Mouse (Mus musculus): Measurements from ENCODE around the gene Rab20.
"Not testable (repeated sequence)": the region's sequence is repeated elsewhere in the genome, so short reads cannot be mapped to it uniquely, and the experiment has no call there.

Rab20 gene

GRCm38 (mm10) chr8:11477811-11478761 lies at the start of gene Rab20:
Rab20 (minus strand) TSS chr8:11478710.
- in situ Hi-C loops (cut with MboI, MseI), result no loop called here

GRCm38 (mm10) chr8:11523331-11523730 lies 44.8 kb upstream of the Rab20 start:
- in situ Hi-C loops (cut with MboI, MseI), result no loop called here

GRCm38 (mm10) chr8:11518676-11519075 lies 40.2 kb upstream of the Rab20 start:
- in situ Hi-C loops (cut with MboI, MseI), result loop anchor here in 1 of 2 experiments (10.0 kb wide), 1 partner anchor 1774 kb away; no protein-coding TSS in a partner anchor

GRCm38 (mm10) chr8:11518056-11518396 lies 39.5 kb upstream of the Rab20 start:
- in situ Hi-C loops (cut with MboI, MseI), result loop anchor here in 1 of 2 experiments (10.0 kb wide), 1 partner anchor 1773 kb away; no protein-coding TSS in a partner anchor

- in situ Hi-C loops (cut with MboI, MseI), result loop anchor here in 1 of 2 experiments (10.0 kb wide), 1 partner anchor 1773 kb away; no protein-coding TSS in a partner anchor
These were observed 39.0 kb upstream of the Rab20 start for GRCm38 (mm10) chr8:11517366-11518055.

- in situ Hi-C loops (cut with MboI, MseI), result loop anchor here in 1 of 2 experiments (10.0 kb wide), 1 partner anchor 1771 kb away; no protein-coding TSS in a partner anchor
These were observed 37.8 kb upstream of the Rab20 start for GRCm38 (mm10) chr8:11516292-11516691.

- in situ Hi-C loops (cut with MboI, MseI), result loop anchor here in 1 of 2 experiments (10.0 kb wide), 1 partner anchor 1768 kb away; no protein-coding TSS in a partner anchor
These were observed 34.7 kb upstream of the Rab20 start for GRCm38 (mm10) chr8:11513247-11513646.

GRCm38 (mm10) chr8:11512711-11513110 lies 34.2 kb upstream of the Rab20 start:
- in situ Hi-C loops (cut with MboI, MseI), result loop anchor here in 1 of 2 experiments (10.0 kb wide), 1 partner anchor 1768 kb away; no protein-coding TSS in a partner anchor

- in situ Hi-C loops (cut with MboI, MseI), result loop anchor here in 1 of 2 experiments (10.0 kb wide), 1 partner anchor 1766 kb away; no protein-coding TSS in a partner anchor
These were observed 32.5 kb upstream of the Rab20 start for GRCm38 (mm10) chr8:11510971-11511370.

GRCm38 (mm10) chr8:11508880-11509279 lies 30.4 kb upstream of the Rab20 start:
- in situ Hi-C loops (cut with MboI, MseI), result loop anchor here in 1 of 2 experiments (5.0 kb wide), 1 partner anchor 38 kb away; no protein-coding TSS in a partner anchor

- in situ Hi-C loops (cut with MboI, MseI), result loop anchor here in 1 of 2 experiments (5.0 kb wide), 1 partner anchor 40 kb away; no protein-coding TSS in a partner anchor
These were observed 28.3 kb upstream of the Rab20 start for GRCm38 (mm10) chr8:11506802-11507201.

GRCm38 (mm10) chr8:11506074-11506473 lies 27.6 kb upstream of the Rab20 start:
- in situ Hi-C loops (cut with MboI, MseI), result loop anchor here in 1 of 2 experiments (5.0 kb wide), 1 partner anchor 41 kb away; no protein-coding TSS in a partner anchor

- in situ Hi-C loops (cut with MboI, MseI), result no loop called here
These were observed 25.1 kb upstream of the Rab20 start for GRCm38 (mm10) chr8:11503476-11504232.

- in situ Hi-C loops (cut with MboI, MseI), result no loop called here
These were observed 20.4 kb upstream of the Rab20 start for GRCm38 (mm10) chr8:11498786-11499485.

GRCm38 (mm10) chr8:11498281-11498680 lies 19.8 kb upstream of the Rab20 start:
- in situ Hi-C loops (cut with MboI, MseI), result no loop called here

- in situ Hi-C loops (cut with MboI, MseI), result no loop called here
These were observed 18.8 kb upstream of the Rab20 start, which contains the start of gene Naxd for GRCm38 (mm10) chr8:11497017-11497990. Naxd (plus strand) TSS chr8:11497506.

GRCm38 (mm10) chr8:11492340-11492739 lies 13.8 kb upstream of the Rab20 start:
- in situ Hi-C loops (cut with MboI, MseI), result not testable (repeated sequence)

- in situ Hi-C loops (cut with MboI, MseI), result no loop called here
These were observed 8.7 kb upstream of the Rab20 start for GRCm38 (mm10) chr8:11487229-11487628.

GRCm38 (mm10) chr8:11486142-11486541 lies 7.6 kb upstream of the Rab20 start:
- in situ Hi-C loops (cut with MboI, MseI), result no loop called here
